Mouse (Mus musculus): Measurements from ENCODE around the gene Olfr319. TPM values are rescaled to one million over a fixed set of nuclear protein-coding genes. Genes with fewer than 3 reads are reported as not detected.
"Not testable (repeated sequence)": the region's sequence is repeated elsewhere in the genome, so short reads cannot be mapped to it uniquely, and the experiment has no call there.

The Olfr319 gene
- polyA plus RNA-seq, 1 experiment from 2014 or later, result not detected

DNA sequence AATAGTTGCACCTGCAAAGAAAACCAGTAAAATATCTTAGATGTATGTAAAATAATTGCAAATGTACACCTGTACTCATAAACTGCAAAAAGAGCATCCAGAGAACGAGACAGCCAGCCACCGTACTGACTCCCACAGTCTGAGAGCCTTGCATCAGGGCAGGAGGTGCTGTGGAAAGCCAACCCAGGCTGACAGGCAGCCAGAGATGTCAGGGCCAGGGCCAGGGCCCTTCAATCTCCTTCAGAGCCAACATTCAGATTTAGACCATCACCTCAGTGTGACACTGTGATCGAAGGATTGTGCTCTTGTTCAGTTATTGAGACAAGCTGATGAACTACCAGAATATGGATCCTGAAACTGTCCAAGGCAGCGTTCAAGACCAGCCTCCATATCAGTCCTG, 20.7 kb downstream of the Olfr319 start:
- H3K4me1 ChIP-seq (ENCODE audit: insufficient read depth), result no peaks in the 10 kb centered on the region
- H3K9me3 ChIP-seq (ENCODE audit: low read depth, low read length), result no peaks in the 10 kb centered on the region
- DNase-seq (no peak), ATAC-seq (ENCODE audit: insufficient read depth) (no peak)
- H3K27ac ChIP-seq (ENCODE audit: low read depth), result no peak overlapping the region
- H3K27me3 ChIP-seq (ENCODE audit: insufficient read depth, low read length), result no peaks in the 10 kb centered on the region
- WGBS, result 80% methylated on average over 4 of the region's 4 CpGs
- no peak overlapping the region for H3K4me2 ChIP-seq
- H3K9ac ChIP-seq, result no peak overlapping the region
- H3K4me3 ChIP-seq (ENCODE audit: low read depth, low read length), result no peak overlapping the region
- no peaks in the 10 kb centered on the region for H3K36me3 ChIP-seq (ENCODE audit: insufficient read depth)
- no peak for TF ChIP-seq CTCF (IDR thresholded peaks at IDR 0.05; ENCODE audit: low read depth)

DNA sequence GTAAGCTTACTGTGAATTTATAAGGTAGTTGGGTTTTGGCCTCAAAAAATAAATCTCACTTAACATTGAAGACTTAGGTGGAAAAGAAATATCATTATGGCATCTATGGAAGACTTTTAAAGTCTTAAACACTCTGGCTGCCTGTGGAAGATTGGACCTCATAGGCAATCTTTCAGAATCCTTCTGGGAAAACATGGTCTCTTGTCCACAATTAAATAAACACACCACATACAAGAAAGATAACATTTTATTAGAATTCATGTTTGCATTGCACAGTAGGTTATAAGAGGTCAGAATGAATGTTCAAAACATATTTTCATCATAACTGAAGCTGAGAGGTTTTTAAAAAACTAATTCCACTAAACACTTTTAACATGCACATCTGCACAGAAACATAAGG, 25.0 kb downstream of the Olfr319 start, which contains the start of gene Olfr318:
Gene Olfr318 (minus strand): TSS at position 101 of the 400 bp plus-strand sequence.
- TF ChIP-seq CTCF (IDR thresholded peaks at IDR 0.05; ENCODE audit: low read depth), result no peak
- Histone ChIP-seq H3K4me3 (ENCODE audit: low read depth, low read length) (no peak within 1 kb of the TSS), H3K9ac (no peak within 1 kb of the TSS), H3K9me3 (ENCODE audit: low read depth, low read length) (no peaks in the 10 kb centered on the region), H3K36me3 (ENCODE audit: insufficient read depth) (no peaks in the 10 kb centered on the region), H3K4me2 (no peak within 1 kb of the TSS), H3K4me1 (ENCODE audit: insufficient read depth) (no peaks in the 10 kb centered on the region), H3K27me3 (ENCODE audit: insufficient read depth, low read length) (no peaks in the 10 kb centered on the region), H3K27ac (ENCODE audit: low read depth) (no peak within 1 kb of the TSS)
- ATAC-seq (ENCODE audit: insufficient read depth) (no peak), DNase-seq (no peak)

DNA sequence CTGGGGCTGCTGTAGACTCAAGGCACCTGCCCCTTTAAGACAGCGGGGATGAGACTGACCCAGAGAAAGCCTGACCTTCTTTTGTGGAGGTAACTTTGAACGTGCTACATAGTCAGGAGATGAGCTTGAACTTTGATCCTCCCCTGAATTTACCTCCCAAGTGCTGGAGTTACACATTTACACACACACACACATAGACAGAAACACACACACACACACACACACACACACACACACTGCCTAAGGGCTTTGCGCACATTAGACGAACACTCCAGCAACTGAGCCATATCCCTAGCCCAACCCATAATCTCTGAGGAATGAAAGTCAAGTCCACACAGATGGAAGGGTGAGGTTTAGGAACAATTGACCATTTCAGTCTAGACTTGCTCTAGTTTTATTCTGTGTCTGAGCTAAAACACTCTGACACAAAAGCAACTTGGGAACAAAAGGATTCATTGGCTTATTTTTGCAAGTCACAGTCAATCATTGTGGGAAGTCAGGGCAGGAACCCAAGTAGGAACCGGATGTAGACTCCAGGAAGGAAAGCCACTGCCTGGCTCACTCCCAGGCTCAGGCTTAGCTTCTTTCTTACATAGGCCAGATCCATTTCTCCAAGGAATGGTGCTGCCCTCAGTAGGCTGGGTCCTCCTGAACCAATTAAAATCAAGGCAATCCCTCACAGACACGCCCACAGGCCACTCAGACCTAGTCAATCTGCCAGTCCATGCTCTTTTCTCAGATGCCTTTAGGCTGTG, 29.1 kb downstream of the Olfr319 start:
- H3K9ac ChIP-seq; ATAC-seq (ENCODE audit: insufficient read depth); DNase-seq; H3K4me1 ChIP-seq (ENCODE audit: insufficient read depth); H3K4me2 ChIP-seq; H3K4me3 ChIP-seq (ENCODE audit: low read depth, low read length); H3K27ac ChIP-seq (ENCODE audit: low read depth); H3K9me3 ChIP-seq (ENCODE audit: low read depth, low read length); H3K27me3 ChIP-seq (ENCODE audit: insufficient read depth, low read length); H3K36me3 ChIP-seq (ENCODE audit: insufficient read depth): not testable (repeated sequence)
- WGBS, result 73% methylated on average over 6 of the region's 6 CpGs

DNA sequence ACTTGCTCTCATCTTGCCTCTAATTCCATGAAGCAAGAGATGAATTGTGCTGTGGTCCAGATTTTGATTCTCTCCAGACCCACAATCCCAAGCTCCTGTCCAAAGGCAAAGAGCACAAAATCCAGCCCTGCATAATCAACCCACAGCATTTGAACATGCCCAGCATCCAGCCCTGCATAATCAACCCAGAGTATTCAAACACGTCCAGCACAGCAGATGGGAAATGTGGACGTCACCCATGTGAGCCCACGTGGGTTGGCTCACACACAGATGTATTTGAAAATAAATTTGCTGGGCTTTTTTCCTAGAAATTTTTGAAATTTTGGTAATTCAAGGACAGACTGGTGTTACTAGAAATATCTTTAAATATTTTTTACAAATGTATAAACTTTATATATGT, 34.4 kb downstream of the Olfr319 start:
- no peak overlapping the region for H3K9ac ChIP-seq
- no peaks in the 10 kb centered on the region for H3K9me3 ChIP-seq (ENCODE audit: low read depth, low read length)
- no peak for TF ChIP-seq CTCF (IDR thresholded peaks at IDR 0.05; ENCODE audit: low read depth)
- no peaks in the 10 kb centered on the region for H3K27me3 ChIP-seq (ENCODE audit: insufficient read depth, low read length)
- 49% methylated on average over 3 of the region's 3 CpGs for WGBS
- H3K27ac ChIP-seq (ENCODE audit: low read depth), result no peak overlapping the region
- H3K4me2 ChIP-seq, result no peak overlapping the region
- H3K36me3 ChIP-seq (ENCODE audit: insufficient read depth), result no peaks in the 10 kb centered on the region
- no peaks in the 10 kb centered on the region for H3K4me1 ChIP-seq (ENCODE audit: insufficient read depth)
- DNase-seq (peak; percentile 21), ATAC-seq (ENCODE audit: insufficient read depth) (no peak)
- H3K4me3 ChIP-seq (ENCODE audit: low read depth, low read length), result no peak overlapping the region

DNA sequence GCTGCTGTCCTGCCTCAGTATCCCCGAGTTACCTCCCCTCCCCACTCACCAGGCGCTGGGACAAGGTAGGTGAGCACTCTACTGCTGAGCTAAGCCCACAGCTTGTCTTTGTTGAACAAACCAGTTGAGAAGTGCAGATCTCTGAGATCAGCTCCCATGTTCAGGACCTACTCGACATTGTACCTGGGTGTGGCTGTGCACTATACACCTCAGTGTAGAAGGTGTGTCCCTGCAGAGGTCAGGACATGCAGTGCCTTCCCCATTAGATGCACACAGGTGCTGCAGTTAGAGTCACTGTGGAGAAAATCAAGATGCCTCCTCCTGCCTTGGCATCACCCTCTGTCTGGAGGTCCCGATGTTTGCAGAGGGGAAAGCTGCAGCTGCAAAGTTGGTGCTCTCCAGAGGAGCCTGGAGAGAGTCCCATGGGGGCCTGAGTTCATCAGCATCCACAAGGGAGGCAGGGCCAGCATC, 39.9 kb downstream of the Olfr319 start, which contains the start of gene Olfr317:
Gene Olfr317 (minus strand): TSS at position 421 of the 471 bp plus-strand sequence.
- no peaks in the 10 kb centered on the region for H3K36me3 ChIP-seq (ENCODE audit: insufficient read depth)
- H3K27ac ChIP-seq (ENCODE audit: low read depth), result no peak within 1 kb of the TSS
- no peak within 1 kb of the TSS for H3K4me2 ChIP-seq
- H3K9me3 ChIP-seq (ENCODE audit: low read depth, low read length), result no peaks in the 10 kb centered on the region
- H3K4me3 ChIP-seq (ENCODE audit: low read depth, low read length), result no peak within 1 kb of the TSS
- TF ChIP-seq CTCF (IDR thresholded peaks at IDR 0.05; ENCODE audit: low read depth), result no peak
- H3K4me1 ChIP-seq (ENCODE audit: insufficient read depth), result no peaks in the 10 kb centered on the region
- ATAC-seq (ENCODE audit: insufficient read depth) (no peak), DNase-seq (no peak)
- H3K9ac ChIP-seq, result no peak within 1 kb of the TSS
- H3K27me3 ChIP-seq (ENCODE audit: insufficient read depth, low read length), result no peaks in the 10 kb centered on the region
- WGBS, result 59% methylated on average over 4 of the region's 4 CpGs

DNA sequence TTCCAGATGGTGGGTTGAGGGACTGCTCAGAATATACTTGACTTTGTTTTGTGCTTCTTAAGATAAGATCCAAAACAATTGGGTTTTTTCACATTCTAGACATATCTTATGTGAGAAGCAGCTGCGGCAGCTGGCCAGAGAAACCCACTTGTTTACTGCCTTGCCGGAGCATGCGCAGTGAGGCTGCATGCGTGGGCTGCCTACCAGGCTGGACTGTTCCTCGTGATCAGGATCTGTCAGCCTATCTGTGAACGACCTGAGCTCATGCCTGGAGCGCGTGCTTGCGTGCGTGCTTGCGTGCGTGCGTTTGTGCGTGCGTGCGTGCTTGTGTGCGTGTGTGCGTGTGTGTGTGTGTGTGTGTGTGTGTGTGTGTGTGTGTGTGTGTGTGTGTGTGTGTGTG, 52.1 kb downstream of the Olfr319 start:
- 85% methylated on average over 18 of the region's 18 CpGs for WGBS
- not testable (repeated sequence) for H3K36me3 ChIP-seq (ENCODE audit: insufficient read depth); DNase-seq; H3K4me3 ChIP-seq (ENCODE audit: low read depth, low read length); H3K27me3 ChIP-seq (ENCODE audit: insufficient read depth, low read length); H3K27ac ChIP-seq (ENCODE audit: low read depth); H3K4me1 ChIP-seq (ENCODE audit: insufficient read depth); H3K9me3 ChIP-seq (ENCODE audit: low read depth, low read length); ATAC-seq (ENCODE audit: insufficient read depth); H3K9ac ChIP-seq; H3K4me2 ChIP-seq

DNA sequence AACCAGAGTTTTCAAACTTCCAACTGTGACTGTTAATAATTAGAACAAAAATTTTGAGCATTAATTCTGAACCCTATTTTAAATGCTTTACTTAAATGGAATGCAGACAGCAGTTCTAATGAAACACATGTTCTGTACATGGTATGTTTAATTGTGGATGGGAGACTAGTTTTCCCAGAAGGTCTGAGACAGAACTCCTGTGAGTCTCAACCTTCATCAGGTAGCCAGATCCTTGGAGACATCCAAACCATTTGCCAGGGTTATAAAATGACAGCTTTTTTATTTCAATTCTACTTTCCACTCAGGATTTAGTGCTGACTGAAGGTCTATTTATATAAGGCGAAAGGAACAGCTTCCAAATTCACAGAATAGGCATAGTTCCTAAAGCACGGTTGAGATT, 53.5 kb downstream of the Olfr319 start, which contains the start of gene Olfr316:
Gene Olfr316 (plus strand): TSS at position 301 of the 400 bp plus-strand sequence.
- H3K9me3 ChIP-seq (ENCODE audit: low read depth, low read length), result no peaks in the 10 kb centered on the region
- H3K27me3 ChIP-seq (ENCODE audit: insufficient read depth, low read length), result no peaks in the 10 kb centered on the region
- no peak within 1 kb of the TSS for H3K4me2 ChIP-seq
- ATAC-seq (ENCODE audit: insufficient read depth) (no peak), DNase-seq (no peak)
- no peaks in the 10 kb centered on the region for H3K4me1 ChIP-seq (ENCODE audit: insufficient read depth)
- H3K36me3 ChIP-seq (ENCODE audit: insufficient read depth), result no peaks in the 10 kb centered on the region
- no peak within 1 kb of the TSS for H3K9ac ChIP-seq
- H3K4me3 ChIP-seq (ENCODE audit: low read depth, low read length), result no peak within 1 kb of the TSS
- no peak within 1 kb of the TSS for H3K27ac ChIP-seq (ENCODE audit: low read depth)
- no peak for TF ChIP-seq CTCF (IDR thresholded peaks at IDR 0.05; ENCODE audit: low read depth)
- 74% methylated on average over 2 of the region's 2 CpGs for WGBS

Other genes starting within 250 kb of the Olfr319 start
- not detected in 2 replicates for gene Lypd9, start 246.2 kb upstream of the Olfr319 start, polyA plus RNA-seq (2014; fragmentation: Nextera tagmentation; extraction: Ambion mirVana)
- gene Olfr30, start 236.9 kb upstream of the Olfr319 start, polyA plus RNA-seq (2014; fragmentation: Nextera tagmentation; extraction: Ambion mirVana), result not detected in 2 replicates
- not detected in 2 replicates for gene Olfr332, start 206.6 kb upstream of the Olfr319 start, polyA plus RNA-seq (2014; fragmentation: Nextera tagmentation; extraction: Ambion mirVana)
- not detected in 2 replicates for gene Olfr331, start 196.6 kb upstream of the Olfr319 start, polyA plus RNA-seq (2014; fragmentation: Nextera tagmentation; extraction: Ambion mirVana)
- gene Olfr330, start 164.3 kb upstream of the Olfr319 start, polyA plus RNA-seq (2014; fragmentation: Nextera tagmentation; extraction: Ambion mirVana), result not detected in 2 replicates
- not detected in 2 replicates for gene Olfr329-ps, start 152.7 kb upstream of the Olfr319 start, polyA plus RNA-seq (2014; fragmentation: Nextera tagmentation; extraction: Ambion mirVana)
- 0.07 and 0.08 TPM in 2 replicates for gene Olfr328, start 143.5 kb upstream of the Olfr319 start, polyA plus RNA-seq (2014; fragmentation: Nextera tagmentation; extraction: Ambion mirVana)
- not detected in 2 replicates for gene Olfr224, start 128.6 kb upstream of the Olfr319 start, polyA plus RNA-seq (2014; fragmentation: Nextera tagmentation; extraction: Ambion mirVana)
- not detected in 2 replicates for gene Olfr325, start 121.4 kb upstream of the Olfr319 start, polyA plus RNA-seq (2014; fragmentation: Nextera tagmentation; extraction: Ambion mirVana)
- not detected in 2 replicates for gene Olfr324, start 104.0 kb upstream of the Olfr319 start, polyA plus RNA-seq (2014; fragmentation: Nextera tagmentation; extraction: Ambion mirVana)
- gene 2210407C18Rik, start 83.1 kb upstream of the Olfr319 start, polyA plus RNA-seq (2014; fragmentation: Nextera tagmentation; extraction: Ambion mirVana), result not detected in 2 replicates
- gene Olfr323, start 68.7 kb upstream of the Olfr319 start, polyA plus RNA-seq (2014; fragmentation: Nextera tagmentation; extraction: Ambion mirVana), result not detected in 2 replicates
- gene Trim58, start 58.7 kb upstream of the Olfr319 start, polyA plus RNA-seq (2014; fragmentation: Nextera tagmentation; extraction: Ambion mirVana), result 0.11 TPM in 1 of 2 replicates, not detected in the other
- not detected in 2 replicates for gene Olfr322, start 40.4 kb upstream of the Olfr319 start, polyA plus RNA-seq (2014; fragmentation: Nextera tagmentation; extraction: Ambion mirVana)
- gene Olfr320, start 18.1 kb upstream of the Olfr319 start, polyA plus RNA-seq (2014; fragmentation: Nextera tagmentation; extraction: Ambion mirVana), result not detected in 2 replicates
- not detected in 2 replicates for gene Olfr318, start 24.9 kb downstream of the Olfr319 start, polyA plus RNA-seq (2014; fragmentation: Nextera tagmentation; extraction: Ambion mirVana)
- gene Olfr317, start 40.0 kb downstream of the Olfr319 start, polyA plus RNA-seq (2014; fragmentation: Nextera tagmentation; extraction: Ambion mirVana), result not detected in 2 replicates
- not detected in 2 replicates for gene Olfr316, start 53.6 kb downstream of the Olfr319 start, polyA plus RNA-seq (2014; fragmentation: Nextera tagmentation; extraction: Ambion mirVana)
- not detected in 2 replicates for gene Olfr315, start 74.0 kb downstream of the Olfr319 start, polyA plus RNA-seq (2014; fragmentation: Nextera tagmentation; extraction: Ambion mirVana)
- 0.11 TPM in 1 of 2 replicates, not detected in the other for gene Olfr314, start 83.8 kb downstream of the Olfr319 start, polyA plus RNA-seq (2014; fragmentation: Nextera tagmentation; extraction: Ambion mirVana)
- not detected in 2 replicates for gene Fam183b, start 102.8 kb downstream of the Olfr319 start, polyA plus RNA-seq (2014; fragmentation: Nextera tagmentation; extraction: Ambion mirVana)
- not detected in 2 replicates for gene Olfr313, start 115.8 kb downstream of the Olfr319 start, polyA plus RNA-seq (2014; fragmentation: Nextera tagmentation; extraction: Ambion mirVana)
- gene Olfr312, start 130.1 kb downstream of the Olfr319 start, polyA plus RNA-seq (2014; fragmentation: Nextera tagmentation; extraction: Ambion mirVana), result not detected in 2 replicates
- not detected in 2 replicates for gene Olfr311, start 140.1 kb downstream of the Olfr319 start, polyA plus RNA-seq (2014; fragmentation: Nextera tagmentation; extraction: Ambion mirVana)
- gene Gm12258, start 148.0 kb downstream of the Olfr319 start, polyA plus RNA-seq (2014; fragmentation: Nextera tagmentation; extraction: Ambion mirVana), result 7.2 and 9.3 TPM in 2 replicates
- gene 2810021J22Rik, start 168.1 kb downstream of the Olfr319 start, polyA plus RNA-seq (2014; fragmentation: Nextera tagmentation; extraction: Ambion mirVana), result 5.8 and 9.2 TPM in 2 replicates
- gene Zfp39, start 205.1 kb downstream of the Olfr319 start, polyA plus RNA-seq (2014; fragmentation: Nextera tagmentation; extraction: Ambion mirVana), result 7.8 and 7.9 TPM in 2 replicates
- not detected in 2 replicates for gene Btnl10, start 218.7 kb downstream of the Olfr319 start, polyA plus RNA-seq (2014; fragmentation: Nextera tagmentation; extraction: Ambion mirVana)
- gene Rnf187, start 239.8 kb downstream of the Olfr319 start, polyA plus RNA-seq (2014; fragmentation: Nextera tagmentation; extraction: Ambion mirVana), result 273 and 293 TPM in 2 replicates
- gene Hist3h2ba, start 249.8 kb downstream of the Olfr319 start, polyA plus RNA-seq (2014; fragmentation: Nextera tagmentation; extraction: Ambion mirVana), result 9.0 and 9.5 TPM in 2 replicates